Mouse (Mus musculus): ENCODE data around the gene Ccdc84.
"Not testable (repeated sequence)": the region's sequence is repeated elsewhere in the genome, so short reads cannot be mapped to it uniquely, and the experiment has no call there.

Ccdc84 gene

GRCm38 (mm10) chr9:44361931-44362330 is 56.4 kb downstream of the Ccdc84 start:
- in situ Hi-C loops (cut with MboI, MseI): not testable (repeated sequence)

GRCm38 (mm10) chr9:44361190-44361917 is 57.0 kb downstream of the Ccdc84 start, which contains the start of gene Vps11:
Gene Vps11, minus strand, starts transcription at chr9:44361670.
- in situ Hi-C loops (cut with MboI, MseI): no loop called here

Data from T-helper 2 cell (primary cell).